Mouse (Mus musculus) spleen, adult 2 months (tissue): ENCODE measurements around the gene Mgp. TPM values are rescaled to one million over a fixed set of nuclear protein-coding genes. Genes with fewer than 3 reads are reported as not detected.

Experiments
- DNase-seq, 2 experiments: peaks; one replicate each; pipeline versions ENCODE4 v3.0.0 to v3.0.0-alpha.2; 2012 to 2021; ENCODE audit warnings: low spot score in 2 of 2, low read depth in 1 of 2
- H3K27ac ChIP-seq: fragments of 200-500 bp; 2 replicates; pipeline ENCODE4 v1.5.1; 2012; ENCODE audit warnings: low read length, inconsistent platforms; ENCODE audit not compliant: insufficient read depth
- H3K27me3 ChIP-seq: fragments of 200-500 bp; 2 replicates; pipeline ENCODE4 v1.6.1; 2012; ENCODE audit warnings: mild to moderate bottlenecking, moderate library complexity, low read length, inconsistent platforms; ENCODE audit not compliant: control insufficient read depth, insufficient read depth
- H3K36me3 ChIP-seq: fragments of 200-500 bp; 2 replicates; pipeline ENCODE4 v1.6.1; 2012; ENCODE audit warnings: mild to moderate bottlenecking, low read length, inconsistent platforms; ENCODE audit not compliant: control insufficient read depth, insufficient read depth
- H3K4me1 ChIP-seq: fragments of 200-500 bp; 2 replicates; pipeline ENCODE4 v1.6.1; 2011; ENCODE audit warnings: inconsistent platforms; ENCODE audit not compliant: control insufficient read depth, insufficient read depth, insufficient read length
- H3K4me3 ChIP-seq: fragments of 200-500 bp; 2 replicates; pipeline ENCODE4 v1.5.1; 2011; ENCODE audit warnings: mild to moderate bottlenecking, inconsistent platforms; ENCODE audit not compliant: insufficient read depth, insufficient read length; ENCODE audit errors: extremely low read depth
- CTCF ChIP-seq: fragments of 200-500 bp; IDR thresholded peaks from 2 replicates; pipeline ENCODE4 v1.5.1; 2011; ENCODE audit warnings: mild to moderate bottlenecking, inconsistent platforms; ENCODE audit not compliant: insufficient read depth, insufficient read length, insufficient replicate concordance; ENCODE audit errors: extremely low read depth
- POLR2A ChIP-seq: fragments of 200-500 bp; IDR thresholded peaks from 2 replicates; pipeline ENCODE4 v1.6.1; 2011; ENCODE audit warnings: low read depth, low read length, inconsistent platforms
- WGBS: fragments of 180-500 bp; shearing (Covaris S2); methylation state at CpG from one replicate; pipeline ENCODE4 v1.1.7; 2018; 5-methylcytosine and 5-hydroxymethylcytosine counted together
- polyA plus RNA-seq: library from polyadenylated mRNA; depleted of rRNA; stranded (reverse); fragments of >200 nt; gene quantifications from 2 replicates; pipeline ENCODE4 v1.2.3, GENCODE M21; 2012

The Mgp gene
- polyA plus RNA-seq, 1 experiment = 39.8 TPM

DNA sequence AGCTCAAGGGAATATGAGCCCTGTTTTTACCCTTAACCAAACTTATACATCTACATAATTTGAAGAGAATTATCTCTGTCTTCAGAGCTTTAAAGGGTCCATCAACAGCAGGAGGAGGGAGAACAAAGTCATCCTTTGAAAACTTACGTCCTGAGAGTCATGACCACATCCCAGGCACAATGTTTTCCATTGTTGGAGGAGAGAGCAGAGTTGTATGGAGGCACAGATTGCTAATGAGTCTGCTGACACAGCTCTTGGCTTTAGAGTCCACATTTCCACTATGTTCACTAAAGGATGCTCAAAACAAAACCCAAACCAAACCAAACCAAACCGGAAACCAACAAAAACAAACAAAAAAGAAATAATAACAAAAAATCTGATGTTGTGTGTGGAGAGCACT lies 30.7 kb downstream of the Mgp start:
- Histone ChIP-seq H3K27ac (no peak overlapping the region), H3K4me1 (no peaks in the 10 kb centered on the region), H3K36me3 (no peaks in the 10 kb centered on the region), H3K4me3 (no peak overlapping the region), H3K27me3 (no peaks in the 10 kb centered on the region)
- no peak for DNase-seq
- 94% methylated on average over 2 of the region's 2 CpGs for WGBS
- TF ChIP-seq CTCF (no peak), POLR2A (no peak)

DNA sequence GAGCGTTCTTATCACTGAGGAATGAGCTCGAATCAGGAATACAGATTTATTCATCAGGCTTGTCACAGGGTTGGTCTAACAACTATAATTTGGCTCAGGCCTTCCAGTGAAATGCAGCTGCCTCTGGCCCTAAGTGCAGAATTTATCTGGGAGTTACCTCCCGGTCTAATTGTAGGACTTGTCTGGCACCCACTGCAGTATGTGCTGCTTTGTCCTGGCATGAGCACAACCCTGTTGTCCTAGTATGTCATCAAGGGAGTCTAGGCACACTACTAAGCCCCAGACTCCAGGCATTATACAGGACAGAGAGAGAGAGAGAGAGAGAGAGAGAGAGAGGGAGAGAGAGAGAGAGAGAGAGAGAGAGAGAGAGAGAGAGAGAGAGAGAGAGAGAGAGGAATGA lies 38.3 kb downstream of the Mgp start:
- no peaks in the 10 kb centered on the region for H3K36me3 ChIP-seq
- no peak overlapping the region for H3K4me3 ChIP-seq
- no peaks in the 10 kb centered on the region for H3K4me1 ChIP-seq
- 89% methylated on average over 3 of the region's 3 CpGs for WGBS
- no peak overlapping the region for H3K27ac ChIP-seq
- TF ChIP-seq POLR2A (no peak), CTCF (no peak)
- DNase-seq = no peak
- H3K27me3 ChIP-seq = no peaks in the 10 kb centered on the region

DNA sequence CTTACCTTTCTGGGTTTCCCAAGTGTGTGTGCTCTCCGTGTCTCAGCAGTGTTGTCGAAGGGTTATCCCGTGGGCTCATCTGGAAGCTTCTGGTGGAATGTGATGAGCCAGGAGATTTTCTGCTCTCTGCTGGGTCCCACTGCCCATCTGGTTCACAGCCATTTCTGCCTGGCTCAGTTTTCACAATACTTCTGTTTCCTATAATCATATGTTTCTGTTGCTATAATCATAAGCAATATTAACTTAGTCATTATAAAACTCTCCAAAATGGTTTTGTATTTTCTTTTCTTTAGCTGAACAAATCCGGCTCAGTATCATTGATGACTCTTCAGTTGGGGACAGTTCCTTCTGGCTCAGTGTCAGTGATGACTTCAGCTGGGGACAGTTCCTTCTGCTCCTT lies 40.3 kb downstream of the Mgp start, which contains the start of gene Smco3:
Smco3 (minus strand) TSS at position 101 of the 400 bp plus-strand sequence.
- DNase-seq = no peak
- H3K27me3 ChIP-seq = no peaks in the 10 kb centered on the region
- H3K4me1 ChIP-seq = no peaks in the 10 kb centered on the region
- WGBS = 80% methylated on average over 4 of the region's 4 CpGs
- H3K4me3 ChIP-seq = no peak within 1 kb of the TSS
- TF ChIP-seq POLR2A (no peak), CTCF (no peak)
- no peak within 1 kb of the TSS for H3K27ac ChIP-seq
- H3K36me3 ChIP-seq = no peaks in the 10 kb centered on the region

DNA sequence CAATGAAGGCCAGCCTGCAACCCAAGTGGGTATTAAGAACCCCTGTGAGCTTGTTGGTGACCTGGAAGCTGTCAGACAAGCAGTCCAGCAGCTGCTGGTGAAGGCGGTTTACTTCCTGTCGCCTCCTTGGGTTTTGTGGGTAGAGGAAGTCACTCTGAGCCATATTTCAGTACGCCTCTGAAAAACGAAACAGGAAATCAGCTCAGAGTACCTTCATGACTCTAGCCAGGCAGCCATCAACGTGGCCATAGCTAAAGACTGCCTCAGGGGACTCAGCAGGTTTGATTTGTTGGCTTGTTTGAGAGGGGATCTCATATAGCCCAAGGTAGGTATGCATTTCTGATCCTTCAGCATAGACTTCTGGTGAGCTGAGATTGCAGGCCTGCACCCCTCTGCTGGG lies 43.9 kb downstream of the Mgp start:
- H3K4me3 ChIP-seq = no peak overlapping the region

DNA sequence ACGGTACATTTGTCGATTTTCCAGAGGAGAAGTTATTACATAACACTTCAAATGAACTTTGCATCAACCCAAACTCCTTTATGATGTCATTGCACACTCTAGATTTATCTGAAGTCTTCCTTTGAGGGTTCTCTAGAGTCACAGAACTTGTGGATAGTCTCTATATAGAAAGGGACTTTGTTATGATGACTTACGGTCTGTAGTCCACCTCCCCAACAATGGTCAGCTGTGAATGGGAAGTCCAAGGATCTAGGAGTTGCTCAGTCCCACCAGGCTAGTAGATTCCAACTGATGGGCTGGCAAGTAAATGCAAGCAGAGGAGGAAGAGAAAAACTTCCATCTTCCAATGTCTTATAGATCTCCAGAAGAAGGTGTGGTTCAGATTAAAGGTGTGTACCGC lies 46.9 kb downstream of the Mgp start:
- H3K4me3 ChIP-seq = no peak overlapping the region
- TF ChIP-seq CTCF (no peak), POLR2A (no peak)
- 38% methylated on average over 4 of the region's 4 CpGs for WGBS

More for the DNA sequence above, 43.9 kb downstream of the Mgp start:
- WGBS = 9% methylated on average over 5 of the region's 5 CpGs
- no peaks in the 10 kb centered on the region for H3K36me3 ChIP-seq
- no peaks in the 10 kb centered on the region; the same call in 1 of the 2 replicates for H3K4me1 ChIP-seq
- no peak for TF ChIP-seq CTCF
- no peak for TF ChIP-seq POLR2A
- H3K27ac ChIP-seq = peak overlapping the region; percentile 19; the same call in 1 of the 2 replicates
- DNase-seq = peak in 1 of 2 experiments; percentile 49
- no peaks in the 10 kb centered on the region for H3K27me3 ChIP-seq

DNA sequence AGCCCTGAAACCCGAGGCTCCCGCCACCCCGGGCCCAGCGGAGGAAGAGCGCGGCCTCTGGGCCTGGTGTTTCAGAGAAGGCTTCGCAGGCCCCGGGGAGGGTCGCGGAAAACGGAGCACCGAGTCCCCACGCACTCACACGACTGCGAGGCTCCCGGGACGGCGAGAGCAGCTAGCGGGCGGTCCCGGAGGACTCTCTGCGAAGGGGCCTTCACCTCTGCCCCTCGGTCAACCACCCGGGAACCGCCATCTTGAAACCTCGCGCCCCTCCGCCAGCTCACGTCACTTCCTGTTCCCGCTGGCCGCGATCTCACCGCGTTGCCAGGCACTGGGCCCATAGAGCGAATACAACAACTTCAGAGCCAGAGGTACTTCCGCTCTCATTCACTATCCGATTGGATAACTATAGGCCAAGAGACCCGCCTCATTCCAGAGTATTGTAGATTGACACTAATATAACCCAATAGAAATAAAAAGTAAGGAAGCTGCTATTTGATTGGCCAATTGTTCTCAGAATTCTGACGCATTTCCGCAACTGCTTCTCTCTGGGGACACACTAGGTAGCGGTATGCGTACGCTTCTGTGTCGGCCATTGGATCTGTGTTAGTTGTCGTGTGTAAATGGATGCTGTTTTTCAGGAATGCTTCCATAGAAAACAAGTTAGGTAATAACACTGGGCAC lies 47.6 kb downstream of the Mgp start, which contains the start of gene Wbp11:
Wbp11 (minus strand) TSS at position 353 of the 681 bp plus-strand sequence.
- Histone ChIP-seq H3K4me3 (peak within 1 kb of the TSS; percentile 86), H3K27ac (peak within 1 kb of the TSS; percentile 69), H3K36me3 (peaks cover 13% of the 10 kb centered on the region), H3K4me1 (no peaks in the 10 kb centered on the region; the same call in 1 of the 2 replicates), H3K27me3 (no peaks in the 10 kb centered on the region)
- under 1% methylated on average over 45 of the region's 45 CpGs for WGBS
- TF ChIP-seq POLR2A (peak; percentile 64), CTCF (no peak)
- DNase-seq = peak; percentile 91 to 98

More for the DNA sequence above, 46.9 kb downstream of the Mgp start:
- no peak overlapping the region for H3K27ac ChIP-seq
- H3K4me1 ChIP-seq = no peaks in the 10 kb centered on the region; the same call in 1 of the 2 replicates
- DNase-seq = no peak
- peaks cover 11% of the 10 kb centered on the region for H3K36me3 ChIP-seq
- no peaks in the 10 kb centered on the region for H3K27me3 ChIP-seq

DNA sequence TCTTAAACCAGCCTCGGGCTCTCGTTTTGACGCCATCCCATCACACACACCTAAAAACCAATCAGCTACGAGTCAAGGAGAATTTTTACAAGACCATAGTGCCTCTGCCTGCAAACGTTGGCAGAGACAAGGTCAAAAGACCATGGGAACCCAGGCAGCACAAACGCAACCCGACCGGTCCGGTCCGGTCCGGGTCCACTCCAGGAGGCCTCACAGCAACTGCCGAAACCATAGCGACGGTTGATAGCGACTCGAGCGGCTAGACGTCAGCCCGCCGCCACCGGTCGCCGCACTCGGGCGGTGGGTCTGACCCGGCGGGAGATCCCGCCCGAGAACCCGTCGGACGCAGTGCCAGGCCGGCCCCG lies 48.1 kb downstream of the Mgp start, which contains the start of gene BC049715:
BC049715 (plus strand) TSS at position 111 of the 365 bp plus-strand sequence.
- Histone ChIP-seq H3K4me1 (no peaks in the 10 kb centered on the region; the same call in 1 of the 2 replicates), H3K27ac (peak within 1 kb of the TSS; percentile 69), H3K36me3 (peaks cover 18% of the 10 kb centered on the region), H3K27me3 (no peaks in the 10 kb centered on the region), H3K4me3 (peak within 1 kb of the TSS; percentile 86)
- TF ChIP-seq POLR2A = no peak
- under 1% methylated on average over 34 of the region's 34 CpGs for WGBS
- DNase-seq = no peak
